Mouse (Mus musculus) embryonic facial prominence, embryonic 13.5 days (tissue): ENCODE results near the gene Enox2. TPM values are rescaled to one million over a fixed set of nuclear protein-coding genes. Genes with fewer than 3 reads are reported as not detected.

Experiments used
- ATAC-seq: fragments of 200-750 bp; cut with Nextera tagmentation; 2 replicates; pipeline ENCODE4 v1.8.0; 2017; ENCODE audit warnings: low read depth; ENCODE audit not compliant: insufficient number of reproducible peaks, insufficient read depth, low FRiP score, low TSS enrichment
- H3K27ac ChIP-seq: fragments of 300-500 bp; sonication (generic); 2 replicates; pipeline ENCODE4 v1.5.1; 2015; ENCODE audit warnings: moderate library complexity, mild to moderate bottlenecking, inconsistent platforms
- H3K27me3 ChIP-seq: fragments of 300-500 bp; sonication (generic); 2 replicates; pipeline ENCODE4 v1.6.1; 2015; ENCODE audit warnings: mild to moderate bottlenecking, inconsistent platforms
- H3K36me3 ChIP-seq: fragments of 300-500 bp; sonication (generic); 2 replicates; pipeline ENCODE4 v1.6.1; 2015; ENCODE audit warnings: mild to moderate bottlenecking, inconsistent platforms
- H3K4me1 ChIP-seq: fragments of 300-500 bp; sonication (generic); 2 replicates; pipeline ENCODE4 v1.6.1; 2015; ENCODE audit warnings: inconsistent platforms
- H3K4me2 ChIP-seq: fragments of 300-500 bp; sonication (generic); 2 replicates; pipeline ENCODE4 v1.6.1; 2015; ENCODE audit warnings: moderate library complexity, mild to moderate bottlenecking, inconsistent platforms
- H3K4me3 ChIP-seq: fragments of 300-500 bp; sonication (generic); 2 replicates; pipeline ENCODE4 v1.5.1; 2015; ENCODE audit warnings: mild to moderate bottlenecking, inconsistent platforms
- H3K9ac ChIP-seq: fragments of 300-500 bp; sonication (generic); 2 replicates; pipeline ENCODE4 v1.6.1; 2015; ENCODE audit warnings: mild to moderate bottlenecking, inconsistent platforms
- H3K9me3 ChIP-seq: fragments of 300-500 bp; sonication (generic); 2 replicates; pipeline ENCODE4 v1.6.1; 2016; ENCODE audit warnings: inconsistent platforms
- WGBS: fragments of 180-500 bp; shearing (Covaris S2); methylation state at CpG from one replicate; pipeline ENCODE4 v1.1.7; 2015; ENCODE audit warnings: mixed read lengths; 5-methylcytosine and 5-hydroxymethylcytosine counted together
- polyA plus RNA-seq: library from polyadenylated mRNA; unstranded; fragments of >200 nt; fragmentation: Nextera tagmentation; extraction: Ambion mirVana; gene quantifications from 2 replicates; pipeline ENCODE4 v1.2.1, GENCODE M21; 2015

Enox2 gene
- polyA plus RNA-seq, 1 experiment from 2014 or later: 6.3 TPM

- Histone ChIP-seq H3K27ac (no peak overlapping the region), H3K4me2 (no peak overlapping the region), H3K27me3 (no peaks in the 10 kb centered on the region), H3K36me3 (no peaks in the 10 kb centered on the region), H3K4me3 (no peak overlapping the region), H3K4me1 (no peaks in the 10 kb centered on the region), H3K9me3 (no peaks in the 10 kb centered on the region), H3K9ac (no peak overlapping the region)
- no peak for ATAC-seq
- WGBS: 83% methylated on average over 5 of the region's 5 CpGs
Measured at GRCm38 (mm10) chrX:48985653-48986052, 302.4 kb downstream of the Enox2 start.

GRCm38 (mm10) chrX:48984451-48984850, 303.6 kb downstream of the Enox2 start:
- H3K36me3 ChIP-seq: no peaks in the 10 kb centered on the region
- no peaks in the 10 kb centered on the region for H3K27me3 ChIP-seq
- no peaks in the 10 kb centered on the region for H3K4me1 ChIP-seq
- no peak overlapping the region for H3K9ac ChIP-seq
- WGBS: 77% methylated on average over 2 of the region's 2 CpGs
- H3K4me3 ChIP-seq: no peak overlapping the region
- H3K27ac ChIP-seq: no peak overlapping the region
- no peak overlapping the region for H3K4me2 ChIP-seq
- ATAC-seq: no peak
- H3K9me3 ChIP-seq: no peaks in the 10 kb centered on the region

Other genes starting within 250 kb of the Enox2 start
- 0.65 and 1.0 TPM in 2 replicates for gene Arhgap36, start 175.7 kb upstream of the Enox2 start, polyA plus RNA-seq